ENCODE assay signal across 8 mouse cellular contexts in genomic region chr4:57299308-57299700, GRCm38 (mm10). TPM values are rescaled to one million over a fixed set of nuclear protein-coding genes. Genes with fewer than 3 reads are reported as not detected.
DNase-seq lines count a peak whose midpoint lies in the region; ATAC-seq and TF ChIP-seq lines count a peak whose summit lies in the region.

No protein-coding gene starts in this region.

- H3K4me1 ChIP-seq in embryonic facial prominence, embryonic 13.5 days: peaks cover 42% of the 10 kb centered on the region
- H3K4me1 ChIP-seq in intestine, postnatal 0 days (replicated peaks; ENCODE audit: control insufficient read depth, insufficient read depth, low read length): peaks cover 13% of the 10 kb centered on the region

- DNase-seq in cerebellum, postnatal 10 days: peak; percentile 56 to 64
- no peak for DNase-seq in cerebellum, adult 8-10 months
- peak; percentile 9 for DNase-seq in 3T3-L1 (ENCODE audit: low read depth, low spot score)
- peak; percentile 62 for DNase-seq in testis, postnatal 10 days (ENCODE audit: low spot score)
- DNase-seq in ovary, postnatal 14 days (ENCODE audit: low spot score): no peak

- TF ChIP-seq CTCF in intestine, postnatal 0 days (IDR thresholded peaks at IDR 0.05; ENCODE audit: low read depth): no peak

- peak overlapping the region; percentile 81 for H3K9ac ChIP-seq in embryonic facial prominence, embryonic 13.5 days
- H3K9ac ChIP-seq in intestine, postnatal 0 days (ENCODE audit: low read depth, low read length): peak overlapping the region; percentile 75

- no peaks in the 10 kb centered on the region for H3K36me3 ChIP-seq in embryonic facial prominence, embryonic 13.5 days
- no peaks in the 10 kb centered on the region for H3K36me3 ChIP-seq in intestine, postnatal 0 days (ENCODE audit: control insufficient read depth, insufficient read depth)

- peak overlapping the region; percentile 82 for H3K4me3 ChIP-seq in embryonic facial prominence, embryonic 13.5 days
- peak overlapping the region; percentile 83 for H3K4me3 ChIP-seq in intestine, postnatal 0 days (ENCODE audit: low read depth, low read length)

- no peaks in the 10 kb centered on the region for H3K9me3 ChIP-seq in embryonic facial prominence, embryonic 13.5 days
- no peaks in the 10 kb centered on the region for H3K9me3 ChIP-seq in intestine, postnatal 0 days (ENCODE audit: control insufficient read depth)

- H3K27ac ChIP-seq in embryonic facial prominence, embryonic 13.5 days: no peak overlapping the region
- peak overlapping the region; percentile 84; the same call in 1 of the 2 replicates for H3K27ac ChIP-seq in intestine, postnatal 0 days (ENCODE audit: low read depth, low read length)

- H3K27me3 ChIP-seq in embryonic facial prominence, embryonic 13.5 days: peaks cover 37% of the 10 kb centered on the region
- H3K27me3 ChIP-seq in intestine, postnatal 0 days (replicated peaks; ENCODE audit: control insufficient read depth, insufficient read depth, low read length): no peaks in the 10 kb centered on the region

- ATAC-seq in embryonic facial prominence, embryonic 13.5 days (ENCODE audit: insufficient number of reproducible peaks, insufficient read depth, low FRiP score, low TSS enrichment, low read depth): no peak
- no peak for ATAC-seq in intestine, postnatal 0 days
- 0 out of 2 replicates have a peak, but pooled peaks have one; percentile 13 for ATAC-seq in megakaryocyte, adult 5-6 weeks (ENCODE audit: poor library complexity, severe bottlenecking)

- peak overlapping the region; percentile 93 for H3K4me2 ChIP-seq in embryonic facial prominence, embryonic 13.5 days
- peak overlapping the region; percentile 97 for H3K4me2 ChIP-seq in intestine, postnatal 0 days (replicated peaks; ENCODE audit: low read depth)

- WGBS in embryonic facial prominence, embryonic 13.5 days: 3% methylated on average over 9 of the region's 9 CpGs
- 3% methylated on average over 9 of the region's 9 CpGs for WGBS in intestine, postnatal 0 days

RNA-seq across cellular contexts. Expression of gene Ptpn3, which starts 2.3 kb away (rescaled TPM):
- 4.9 TPM in 2 replicates for polyA plus RNA-seq in embryonic facial prominence, embryonic 13.5 days (2015; fragmentation: Nextera tagmentation; extraction: Ambion mirVana)
- 8.6 and 10.7 TPM in 2 replicates for polyA plus RNA-seq in intestine, postnatal 0 days (2015; fragmentation: Nextera tagmentation; extraction: Ambion mirVana)
- 0.13 and 0.57 TPM in 2 replicates for total RNA-seq in megakaryocyte, adult 5-6 weeks (2015)
- total RNA-seq in megakaryocyte, adult 5-6 weeks (2017): 0.59 and 1.6 TPM in 2 replicates

Comparison
In these comparisons a context has a peak if more than half of its experiments do, and no peak if none do; other contexts are left out.
1. DNase-seq: peak in cerebellum, postnatal 10 days (2 of 2), 3T3-L1 (single experiment) and testis, postnatal 10 days (single experiment); none in cerebellum, adult 8-10 months (single experiment) and ovary, postnatal 14 days (single experiment).